Mouse (Mus musculus) neural tube, embryonic 15.5 days (tissue): Measurements from ENCODE around the gene Sytl3. TPM values are rescaled to one million over a fixed set of nuclear protein-coding genes. Genes with fewer than 3 reads are reported as not detected.
"Not testable (repeated sequence)": the region's sequence is repeated elsewhere in the genome, so short reads cannot be mapped to it uniquely, and the experiment has no call there.

ENCODE experiments used
- ATAC-seq: fragments of 200-750 bp; cut with Nextera tagmentation; 2 replicates; pipeline ENCODE4 v1.8.0; 2017; ENCODE audit warnings: mild to moderate bottlenecking, moderate TSS enrichment, moderate library complexity; ENCODE audit not compliant: low FRiP score
- H3K27ac ChIP-seq: fragments of 300-500 bp; sonication (generic); replicated peaks from 2 replicates; pipeline ENCODE4 v1.5.1; 2015; ENCODE audit warnings: mild to moderate bottlenecking, inconsistent platforms
- H3K27me3 ChIP-seq: fragments of 300-500 bp; sonication (generic); replicated peaks from 2 replicates; pipeline ENCODE4 v1.6.1; 2015; ENCODE audit warnings: inconsistent platforms
- H3K36me3 ChIP-seq: fragments of 300-500 bp; sonication (generic); 2 replicates; pipeline ENCODE4 v1.6.1; 2015; ENCODE audit warnings: inconsistent platforms
- H3K4me1 ChIP-seq: fragments of 300-500 bp; sonication (generic); 2 replicates; pipeline ENCODE4 v1.6.1; 2015; ENCODE audit warnings: inconsistent platforms
- H3K4me2 ChIP-seq: fragments of 300-500 bp; sonication (generic); 2 replicates; pipeline ENCODE4 v1.6.1; 2015; ENCODE audit warnings: inconsistent platforms, mild to moderate bottlenecking, moderate library complexity
- H3K4me3 ChIP-seq: fragments of 300-500 bp; sonication (generic); replicated peaks from 2 replicates; pipeline ENCODE4 v1.5.1; 2015; ENCODE audit warnings: mild to moderate bottlenecking, inconsistent platforms
- H3K9ac ChIP-seq: fragments of 300-500 bp; sonication (generic); replicated peaks from 2 replicates; pipeline ENCODE4 v1.6.1; 2015; ENCODE audit warnings: mild to moderate bottlenecking, inconsistent platforms
- H3K9me3 ChIP-seq: fragments of 300-500 bp; sonication (generic); replicated peaks from 2 replicates; pipeline ENCODE4 v1.6.1; 2016; ENCODE audit warnings: inconsistent platforms
- WGBS: fragments of 180-500 bp; shearing (Covaris S2); methylation state at CpG from one replicate; pipeline ENCODE4 v1.1.7; 2015; ENCODE audit warnings: mixed read lengths; 5-methylcytosine and 5-hydroxymethylcytosine counted together
- polyA plus RNA-seq: library from polyadenylated mRNA; unstranded; fragments of >200 nt; fragmentation: Nextera tagmentation; extraction: Ambion mirVana; gene quantifications from 2 replicates; pipeline ENCODE4 v1.2.1, GENCODE M21; 2015

Sytl3 gene
- polyA plus RNA-seq, 1 experiment from 2014 or later, result 1.2 TPM

GRCm38 (mm10) chr17:6650904-6651565 is 7.9 kb upstream of the Sytl3 start:
- not testable (repeated sequence) for H3K9me3 ChIP-seq, H3K27me3 ChIP-seq, H3K4me3 ChIP-seq, H3K27ac ChIP-seq, H3K9ac ChIP-seq, H3K36me3 ChIP-seq, ATAC-seq, H3K4me1 ChIP-seq, H3K4me2 ChIP-seq
- 88% methylated on average over 6 of the region's 7 CpGs for WGBS

GRCm38 (mm10) chr17:6653341-6653946 is 5.4 kb upstream of the Sytl3 start:
- H3K27ac ChIP-seq, result not testable (repeated sequence)
- WGBS, result 62% methylated on average over 4 of the region's 5 CpGs

GRCm38 (mm10) chr17:6655087-6655511 is 3.8 kb upstream of the Sytl3 start:
- H3K27me3 ChIP-seq, H3K9me3 ChIP-seq, H3K4me1 ChIP-seq, H3K36me3 ChIP-seq: not testable (repeated sequence)
- under 1% methylated on average over 35 of the region's 36 CpGs for WGBS
- peak overlapping the region; percentile 52 for H3K4me2 ChIP-seq
- peak overlapping the region; percentile 93 for H3K27ac ChIP-seq
- peak overlapping the region; percentile 50 for H3K4me3 ChIP-seq
- ATAC-seq, result peak; percentile 96
- peak overlapping the region; percentile 54 for H3K9ac ChIP-seq

More at GRCm38 (mm10) chr17:6653341-6653946, 5.4 kb upstream of the Sytl3 start:
- H3K4me2 ChIP-seq, H3K36me3 ChIP-seq, H3K9ac ChIP-seq, H3K4me3 ChIP-seq, H3K27me3 ChIP-seq, ATAC-seq, H3K4me1 ChIP-seq, H3K9me3 ChIP-seq: not testable (repeated sequence)

GRCm38 (mm10) chr17:6655567-6656281 is 3.2 kb upstream of the Sytl3 start, which contains the start of gene Dynlt1f:
TSS of gene Dynlt1f (minus strand) at chr17:6655900.
- peak within 1 kb of the TSS; percentile 50 for H3K4me3 ChIP-seq
- H3K4me1 ChIP-seq, H3K27me3 ChIP-seq, H3K9me3 ChIP-seq, H3K36me3 ChIP-seq: not testable (repeated sequence)
- peak within 1 kb of the TSS; percentile 52 for H3K4me2 ChIP-seq
- 2% methylated on average over 27 of the region's 33 CpGs for WGBS
- H3K9ac ChIP-seq, result peak within 1 kb of the TSS; percentile 54
- ATAC-seq, result peak; percentile 94
- peak within 1 kb of the TSS; percentile 93 for H3K27ac ChIP-seq

GRCm38 (mm10) chr17:6656471-6656870 is 2.4 kb upstream of the Sytl3 start:
- WGBS, result 78% methylated on average over 1 of the region's 3 CpGs
- not testable (repeated sequence) for H3K4me2 ChIP-seq

GRCm38 (mm10) chr17:6660589-6660988 is 1.7 kb downstream of the Sytl3 start:
- H3K4me3 ChIP-seq, H3K9ac ChIP-seq, H3K27ac ChIP-seq, H3K27me3 ChIP-seq, H3K36me3 ChIP-seq, H3K4me1 ChIP-seq, H3K9me3 ChIP-seq, ATAC-seq, H3K4me2 ChIP-seq: not testable (repeated sequence)
- WGBS, result 68% methylated on average over 6 of the region's 6 CpGs

More at GRCm38 (mm10) chr17:6656471-6656870, 2.4 kb upstream of the Sytl3 start:
- H3K9ac ChIP-seq, ATAC-seq, H3K4me1 ChIP-seq, H3K36me3 ChIP-seq, H3K4me3 ChIP-seq, H3K9me3 ChIP-seq, H3K27ac ChIP-seq, H3K27me3 ChIP-seq: not testable (repeated sequence)

- not testable (repeated sequence) for ATAC-seq, H3K27me3 ChIP-seq, H3K36me3 ChIP-seq, H3K4me3 ChIP-seq, H3K27ac ChIP-seq, H3K4me1 ChIP-seq, H3K9ac ChIP-seq, H3K4me2 ChIP-seq, H3K9me3 ChIP-seq
- WGBS, result 41% methylated on average over 9 of the region's 11 CpGs
Observed at GRCm38 (mm10) chr17:6661093-6661816, 2.4 kb downstream of the Sytl3 start.

GRCm38 (mm10) chr17:6662840-6663239 is 3.9 kb downstream of the Sytl3 start:
- not testable (repeated sequence) for H3K4me2 ChIP-seq, H3K27ac ChIP-seq, H3K9me3 ChIP-seq, ATAC-seq, H3K36me3 ChIP-seq, H3K4me1 ChIP-seq, H3K4me3 ChIP-seq, H3K9ac ChIP-seq, H3K27me3 ChIP-seq
- WGBS, result 72% methylated on average over 3 of the region's 3 CpGs

- not testable (repeated sequence) for H3K4me3 ChIP-seq, H3K4me2 ChIP-seq, H3K4me1 ChIP-seq, H3K27me3 ChIP-seq, H3K9ac ChIP-seq, H3K27ac ChIP-seq, H3K9me3 ChIP-seq, ATAC-seq, H3K36me3 ChIP-seq
- 96% methylated on average over 4 of the region's 5 CpGs for WGBS
Observed at GRCm38 (mm10) chr17:6665389-6665788, 6.5 kb downstream of the Sytl3 start.

GRCm38 (mm10) chr17:6668522-6668921 is 9.6 kb downstream of the Sytl3 start:
- WGBS, result no CpG with 5 or more reads among the region's 6 CpGs
- H3K27ac ChIP-seq, H3K9ac ChIP-seq, H3K36me3 ChIP-seq, ATAC-seq, H3K4me2 ChIP-seq, H3K9me3 ChIP-seq, H3K4me1 ChIP-seq, H3K27me3 ChIP-seq, H3K4me3 ChIP-seq: not testable (repeated sequence)

- 59% methylated on average over 5 of the region's 5 CpGs for WGBS
Observed at GRCm38 (mm10) chr17:6674297-6674696, 15.4 kb downstream of the Sytl3 start.

More at GRCm38 (mm10) chr17:6674297-6674696, 15.4 kb downstream of the Sytl3 start:
- not testable (repeated sequence) for H3K9me3 ChIP-seq, H3K4me2 ChIP-seq, H3K36me3 ChIP-seq, H3K4me1 ChIP-seq, ATAC-seq, H3K27me3 ChIP-seq, H3K27ac ChIP-seq, H3K4me3 ChIP-seq, H3K9ac ChIP-seq
